Mouse (Mus musculus) NIH3T3 (cell line): ENCODE measurements around the gene Fkbp10.

ENCODE experiments used
- DNase-seq: peaks from one replicate; pipeline ENCODE4 v3.0.0-alpha.2; 2012; ENCODE audit warnings: low read depth

Gene Fkbp10

DNA sequence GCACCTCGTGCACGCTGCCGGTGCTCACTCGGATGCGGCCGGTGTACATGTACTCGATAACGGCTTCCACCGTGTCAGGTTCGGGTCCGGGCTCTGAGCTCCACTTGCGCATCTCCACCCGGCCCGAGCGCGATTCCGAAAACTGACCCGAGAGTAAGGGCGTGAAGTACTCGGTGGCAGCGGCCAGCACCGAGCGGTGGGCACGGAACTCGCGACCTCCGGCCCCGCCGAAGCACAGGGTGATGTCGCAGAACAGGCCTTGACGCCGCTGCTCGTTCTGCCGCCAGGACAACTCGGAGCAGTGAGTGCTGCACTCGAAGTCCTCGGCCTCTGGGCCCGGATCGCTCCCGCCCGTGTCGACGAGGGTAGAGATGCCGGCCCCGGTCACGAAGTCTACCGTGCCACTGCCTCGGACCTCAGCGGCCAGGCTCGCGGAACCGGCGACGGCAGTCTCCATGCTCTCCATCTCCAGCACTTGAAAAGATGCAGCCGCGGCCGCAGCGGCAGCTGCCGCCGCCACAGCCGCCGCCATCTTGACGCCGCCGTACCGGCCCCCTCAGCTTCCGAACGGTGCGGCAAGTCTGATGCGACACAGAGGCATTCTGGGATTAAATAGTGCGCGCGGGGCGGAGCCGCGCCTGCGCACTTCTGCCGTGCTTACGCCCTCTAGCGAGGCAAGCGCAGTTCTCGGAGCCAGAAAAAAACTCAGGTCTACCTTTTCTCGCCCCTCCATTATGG is 56.9 kb downstream of the Fkbp10 start, which contains the start of gene Klhl11:
Gene Klhl11 (minus strand): TSS at position 545 of the 738 bp plus-strand sequence.
- DNase-seq: peak; percentile 98

DNA sequence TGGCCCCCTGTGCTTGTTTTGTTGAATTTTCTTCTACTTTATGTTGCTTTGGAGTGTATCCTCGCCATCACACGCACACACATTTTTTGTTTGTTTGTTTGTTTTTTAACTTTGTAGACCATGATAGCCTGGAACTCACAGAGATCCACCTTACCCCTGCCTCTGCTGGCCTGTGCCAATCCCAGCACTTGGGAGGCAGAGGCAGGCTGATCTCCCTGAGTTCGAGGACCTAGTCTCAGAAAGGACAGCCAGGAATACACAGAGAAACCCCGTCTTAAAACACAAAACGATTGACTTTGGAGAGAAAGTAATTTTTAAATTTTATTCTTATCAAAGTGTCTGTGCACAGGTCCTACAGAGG is 57.4 kb downstream of the Fkbp10 start:
- no peak for DNase-seq
